Mouse (Mus musculus) hindbrain, embryonic 16.5 days (tissue): ENCODE data around the gene Gm17617. TPM values are rescaled to one million over a fixed set of nuclear protein-coding genes. Genes with fewer than 3 reads are reported as not detected.
A peak's percentile ranks its signal among the peaks of the same experiment; 100 is the strongest.

Experiments used
- ATAC-seq: fragments of 200-750 bp; cut with Nextera tagmentation; 2 replicates; pipeline ENCODE4 v1.8.0; 2017; ENCODE audit warnings: moderate TSS enrichment, moderate library complexity
- H3K27ac ChIP-seq: fragments of 300-500 bp; sonication (generic); 2 replicates; pipeline ENCODE4 v1.5.1; 2014; ENCODE audit warnings: low read depth, mild to moderate bottlenecking, control low read depth, low read length, moderate library complexity
- H3K27me3 ChIP-seq: fragments of 300-500 bp; sonication (generic); replicated peaks from 2 replicates; pipeline ENCODE4 v1.6.1; 2014; ENCODE audit warnings: low read length; ENCODE audit not compliant: control insufficient read depth, insufficient read depth
- H3K36me3 ChIP-seq: fragments of 300-500 bp; sonication (generic); 2 replicates; pipeline ENCODE4 v1.6.1; 2014; ENCODE audit warnings: mild to moderate bottlenecking, low read length, moderate library complexity, mixed read lengths; ENCODE audit not compliant: control insufficient read depth, insufficient read depth
- H3K4me1 ChIP-seq: fragments of 300-500 bp; sonication (generic); 2 replicates; pipeline ENCODE4 v1.6.1; 2014; ENCODE audit warnings: low read depth, low read length; ENCODE audit not compliant: control insufficient read depth, insufficient read depth
- H3K4me2 ChIP-seq: fragments of 300-500 bp; sonication (generic); 2 replicates; pipeline ENCODE4 v1.6.1; 2014; ENCODE audit warnings: mild to moderate bottlenecking, low read length, control low read depth, moderate library complexity
- H3K4me3 ChIP-seq: fragments of 300-500 bp; sonication (generic); 2 replicates; pipeline ENCODE4 v1.5.1; 2014; ENCODE audit warnings: mild to moderate bottlenecking, low read length, control low read depth, moderate library complexity
- H3K9ac ChIP-seq: fragments of 300-500 bp; sonication (generic); 2 replicates; pipeline ENCODE4 v1.6.1; 2014; ENCODE audit warnings: low read depth, mild to moderate bottlenecking, control low read depth, low read length, moderate library complexity
- H3K9me3 ChIP-seq: fragments of 300-500 bp; sonication (generic); 2 replicates; pipeline ENCODE4 v1.6.1; 2014; ENCODE audit warnings: mild to moderate bottlenecking, low read length, moderate library complexity; ENCODE audit not compliant: control insufficient read depth
- WGBS: fragments of 180-500 bp; shearing (Covaris S2); extraction: QIAGEN DNeasy Blood & Tissue Kit; methylation state at CpG from one replicate; pipeline ENCODE4 v1.1.7; 2014; 5-methylcytosine and 5-hydroxymethylcytosine counted together
- polyA plus RNA-seq: library from polyadenylated mRNA; unstranded; fragments of >200 nt; fragmentation: Nextera tagmentation; extraction: Ambion mirVana; gene quantifications from 2 replicates; pipeline ENCODE4 v1.2.1, GENCODE M21; 2015

Gene Gm17617
- polyA plus RNA-seq, 1 experiment from 2014 or later: not detected

DNA sequence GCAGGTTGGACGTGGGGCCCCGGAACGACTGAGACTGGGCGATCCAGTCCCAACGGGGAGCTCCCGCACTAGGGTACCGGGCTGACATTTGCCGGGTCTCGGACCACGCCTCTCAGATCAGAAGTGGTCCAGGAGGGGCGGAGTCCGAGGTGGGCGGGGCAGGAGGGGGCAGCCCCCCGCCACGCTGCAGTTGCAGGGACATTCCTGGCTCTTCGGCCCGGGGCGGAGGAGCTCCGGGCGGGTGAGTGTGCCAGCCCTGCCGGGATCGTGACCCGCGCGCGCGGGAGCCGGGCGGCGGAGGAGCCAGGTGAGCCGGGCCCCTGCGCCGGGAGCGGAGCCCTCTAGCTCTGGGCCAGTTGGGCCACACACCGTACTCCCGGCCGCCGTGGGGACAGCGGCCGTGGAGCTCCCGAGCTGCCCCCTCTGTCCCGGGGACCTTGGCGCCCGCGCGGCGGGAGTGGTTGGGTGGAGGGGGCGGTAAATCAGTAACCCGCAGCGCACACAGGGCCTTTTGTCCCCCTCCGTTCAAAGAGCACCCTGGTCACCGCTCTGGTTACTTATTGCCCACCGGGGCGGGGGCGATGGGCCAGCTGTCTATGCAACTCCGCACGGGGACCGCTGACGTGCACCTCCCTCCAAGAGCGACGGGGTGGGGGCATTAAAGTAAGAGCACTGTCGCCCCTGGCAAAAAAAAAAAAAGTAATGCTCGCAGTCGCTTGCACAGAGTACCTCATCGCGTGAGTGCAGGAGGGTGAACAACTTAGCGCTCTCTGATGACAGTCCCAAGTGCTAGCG lies 19.5 kb upstream of the Gm17617 start, which contains the start of gene Fgfr4:
Gene Fgfr4, plus strand, starts transcription at position 20 of the 795 bp plus-strand sequence.
- no peak; the same call in 1 of the 2 replicates for ATAC-seq

DNA sequence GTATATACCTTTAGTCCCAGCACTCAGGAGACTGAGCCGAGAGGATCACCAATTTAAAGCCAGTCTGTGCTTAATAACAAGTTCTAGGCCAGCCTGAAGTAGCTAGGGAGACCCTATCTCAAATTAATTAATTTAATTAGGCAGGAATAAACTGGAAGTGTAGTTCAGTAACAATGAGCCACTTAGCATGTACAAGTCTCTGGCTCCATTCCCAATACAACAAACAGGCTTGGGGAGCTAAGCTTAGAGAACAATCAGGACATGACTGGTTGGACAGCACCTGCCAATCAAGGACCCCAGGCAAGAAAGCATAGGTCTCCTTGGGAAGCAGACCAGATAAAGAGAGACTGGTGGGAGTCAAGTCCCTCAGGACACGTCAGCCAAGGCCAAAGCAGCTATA lies 6.9 kb upstream of the Gm17617 start:
- no peak for ATAC-seq
- Histone ChIP-seq H3K9ac (no peak overlapping the region), H3K27ac (no peak overlapping the region), H3K4me1 (no peaks in the 10 kb centered on the region), H3K27me3 (no peaks in the 10 kb centered on the region), H3K9me3 (no peaks in the 10 kb centered on the region), H3K4me3 (no peak overlapping the region), H3K36me3 (no peaks in the 10 kb centered on the region), H3K4me2 (no peak overlapping the region)
- WGBS: 57% methylated on average over 2 of the region's 2 CpGs

More for the DNA sequence above, 19.5 kb upstream of the Gm17617 start, which contains the start of gene Fgfr4:
- Histone ChIP-seq H3K27me3 (peaks cover 2% of the 10 kb centered on the region), H3K36me3 (no peaks in the 10 kb centered on the region), H3K4me2 (peak within 1 kb of the TSS; percentile 98), H3K27ac (no peak within 1 kb of the TSS), H3K4me1 (peaks cover 7% of the 10 kb centered on the region), H3K9ac (peak within 1 kb of the TSS; percentile 69), H3K9me3 (no peaks in the 10 kb centered on the region), H3K4me3 (peak within 1 kb of the TSS; percentile 59)
- WGBS: under 1% methylated on average over 51 of the region's 68 CpGs

DNA sequence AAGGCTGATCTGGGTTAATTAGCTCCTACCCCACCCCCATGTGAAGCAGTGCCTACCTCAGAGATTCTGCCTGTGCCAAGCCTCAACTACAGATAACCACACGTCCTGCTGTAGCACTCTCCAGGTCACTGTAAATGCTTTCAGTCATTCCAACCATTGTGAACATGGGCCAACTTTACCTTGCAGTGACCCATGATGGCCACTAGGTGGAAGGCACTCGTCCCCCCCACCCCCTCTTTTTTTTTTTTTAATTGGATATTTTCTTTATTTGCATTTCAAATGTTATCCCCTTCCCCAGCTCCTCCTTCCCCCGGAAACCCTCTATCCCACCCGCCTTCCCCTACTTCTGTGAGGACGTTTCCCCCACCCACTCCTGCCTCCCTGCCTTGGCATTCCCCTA lies 2.0 kb upstream of the Gm17617 start:
- Histone ChIP-seq H3K36me3 (peaks cover 12% of the 10 kb centered on the region), H3K9me3 (no peaks in the 10 kb centered on the region), H3K4me3 (no peak overlapping the region), H3K4me2 (no peak overlapping the region), H3K27ac (no peak overlapping the region), H3K27me3 (no peaks in the 10 kb centered on the region), H3K4me1 (no peaks in the 10 kb centered on the region), H3K9ac (no peak overlapping the region)
- no peak for ATAC-seq
- 2% methylated on average over 5 of the region's 5 CpGs for WGBS

GRCm38 (mm10) chr13:55124903-55125302 lies 8.4 kb downstream of the Gm17617 start:
- Histone ChIP-seq H3K27ac (no peak overlapping the region), H3K4me2 (no peak overlapping the region), H3K9ac (no peak overlapping the region), H3K4me1 (no peaks in the 10 kb centered on the region), H3K36me3 (peaks cover 19% of the 10 kb centered on the region), H3K27me3 (no peaks in the 10 kb centered on the region), H3K9me3 (no peaks in the 10 kb centered on the region), H3K4me3 (no peak overlapping the region)
- WGBS: 98% methylated on average over 6 of the region's 6 CpGs
- ATAC-seq: no peak

GRCm38 (mm10) chr13:55114375-55114774 lies 19.0 kb downstream of the Gm17617 start:
- peaks cover 2% of the 10 kb centered on the region; the same call in 1 of the 2 replicates for H3K36me3 ChIP-seq
- no peak overlapping the region for H3K4me3 ChIP-seq
- 93% methylated on average over 6 of the region's 6 CpGs for WGBS

DNA sequence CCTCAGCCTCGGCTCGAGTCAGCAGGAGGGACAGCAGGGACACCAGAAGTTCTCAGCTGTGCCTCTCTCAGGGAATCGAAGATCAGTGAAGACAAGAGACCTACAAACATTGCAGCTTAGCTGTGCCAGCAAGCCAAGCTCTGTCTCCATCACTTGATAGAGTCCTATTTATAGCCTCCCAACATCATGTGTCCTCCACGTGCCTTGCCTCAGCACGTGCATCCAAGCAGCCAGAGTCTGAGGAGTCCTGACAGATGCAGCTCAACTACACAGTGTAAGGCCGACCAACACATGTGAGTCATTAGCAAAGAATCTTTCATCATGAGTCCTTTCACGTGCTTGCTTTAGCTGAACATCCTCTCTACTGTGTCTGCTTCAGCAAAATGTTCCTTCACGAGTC lies 25.7 kb downstream of the Gm17617 start:
- Histone ChIP-seq H3K36me3 (no peaks in the 10 kb centered on the region), H3K4me1 (peaks cover 11% of the 10 kb centered on the region), H3K4me2 (no peak overlapping the region), H3K27ac (no peak overlapping the region), H3K9me3 (no peaks in the 10 kb centered on the region), H3K4me3 (no peak overlapping the region), H3K9ac (no peak overlapping the region), H3K27me3 (no peaks in the 10 kb centered on the region)
- WGBS: 83% methylated on average over 8 of the region's 8 CpGs
- no peak for ATAC-seq

More at GRCm38 (mm10) chr13:55114375-55114774, 19.0 kb downstream of the Gm17617 start:
- no peak overlapping the region for H3K4me2 ChIP-seq
- H3K27me3 ChIP-seq: no peaks in the 10 kb centered on the region
- H3K9ac ChIP-seq: no peak overlapping the region
- no peak for ATAC-seq
- no peak overlapping the region for H3K27ac ChIP-seq
- no peaks in the 10 kb centered on the region for H3K9me3 ChIP-seq
- no peaks in the 10 kb centered on the region for H3K4me1 ChIP-seq

DNA sequence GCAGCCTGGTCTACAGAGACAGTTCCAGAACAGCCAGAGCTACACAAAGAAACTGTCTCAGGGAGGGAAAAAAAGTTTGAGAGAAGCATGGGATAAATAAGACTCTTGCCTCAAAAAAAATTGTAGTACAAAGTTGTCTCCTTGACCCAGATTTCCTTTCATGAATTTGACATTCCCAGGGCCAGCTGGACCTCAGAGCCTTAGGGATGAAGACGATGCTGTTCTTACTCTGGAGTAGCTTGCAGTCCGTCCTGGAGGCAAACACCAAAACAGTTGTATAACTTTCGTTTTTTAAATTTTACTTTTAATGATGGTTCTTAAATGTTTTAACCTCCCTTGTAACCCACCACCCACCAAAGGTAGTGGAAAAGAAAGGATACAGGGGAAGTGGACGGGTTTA lies 26.2 kb downstream of the Gm17617 start:
- Histone ChIP-seq H3K4me2 (no peak overlapping the region), H3K4me1 (peaks cover 11% of the 10 kb centered on the region), H3K27ac (no peak overlapping the region), H3K9ac (no peak overlapping the region), H3K36me3 (no peaks in the 10 kb centered on the region), H3K9me3 (no peaks in the 10 kb centered on the region), H3K4me3 (no peak overlapping the region), H3K27me3 (no peaks in the 10 kb centered on the region)
- WGBS: 92% methylated on average over 4 of the region's 4 CpGs
- ATAC-seq: no peak

DNA sequence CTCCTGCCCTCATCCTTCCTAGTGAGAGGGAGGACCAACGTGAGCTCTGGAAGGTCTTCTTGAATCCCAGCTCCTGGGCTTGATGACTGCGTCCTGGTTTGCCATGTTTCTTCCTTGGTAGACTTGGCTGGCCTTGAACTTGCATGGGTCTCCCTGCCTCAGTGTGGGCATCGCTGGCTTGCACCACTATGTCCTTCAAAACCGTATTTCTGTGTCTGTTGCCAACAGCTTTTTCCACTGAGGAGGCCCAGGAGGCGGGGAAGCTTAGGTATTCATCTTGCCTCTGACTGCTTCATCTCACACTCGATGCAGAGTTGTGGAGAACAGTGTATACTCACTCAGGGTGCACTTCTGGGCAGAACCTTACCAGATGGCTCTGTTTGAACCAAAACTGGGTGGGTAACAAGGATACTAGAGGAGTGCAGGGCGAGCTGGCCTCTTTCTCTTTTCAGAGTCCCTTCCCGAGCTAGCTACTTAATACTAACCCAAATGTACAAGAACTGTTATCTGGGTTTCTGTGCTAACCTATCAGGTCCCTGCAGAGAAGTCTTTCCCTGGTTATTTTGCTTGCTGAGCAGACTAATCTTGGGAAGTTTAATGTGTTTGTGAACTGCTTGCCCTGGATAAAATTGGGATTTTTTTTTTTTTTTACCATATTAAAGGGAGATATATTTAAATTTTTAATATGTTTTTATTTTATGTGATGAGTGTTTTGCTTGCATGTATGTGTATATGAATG lies 27.2 kb downstream of the Gm17617 start:
- Histone ChIP-seq H3K9me3 (no peaks in the 10 kb centered on the region), H3K27ac (no peak overlapping the region; the same call in 1 of the 2 replicates), H3K27me3 (no peaks in the 10 kb centered on the region), H3K36me3 (no peaks in the 10 kb centered on the region), H3K4me2 (peak overlapping the region; percentile 84), H3K4me1 (peaks cover 11% of the 10 kb centered on the region), H3K4me3 (peak overlapping the region; percentile 80), H3K9ac (peak overlapping the region; percentile 92)
- 0 out of 2 replicates have a peak, but pooled peaks have one; percentile 3 for ATAC-seq
- 21% methylated on average over 8 of the region's 8 CpGs for WGBS
